Mouse (Mus musculus) CD8-positive naive resting alpha-beta T cell, adult 2 months (primary cell): ENCODE measurements around the gene Hoxa11.

Experiments used
- DNase-seq, 2 experiments: peaks; one replicate each; pipeline ENCODE4 v3.0.0; 2022; ENCODE audit warnings: low read depth in 2 of 2, low spot score in 2 of 2

Gene Hoxa11

DNA sequence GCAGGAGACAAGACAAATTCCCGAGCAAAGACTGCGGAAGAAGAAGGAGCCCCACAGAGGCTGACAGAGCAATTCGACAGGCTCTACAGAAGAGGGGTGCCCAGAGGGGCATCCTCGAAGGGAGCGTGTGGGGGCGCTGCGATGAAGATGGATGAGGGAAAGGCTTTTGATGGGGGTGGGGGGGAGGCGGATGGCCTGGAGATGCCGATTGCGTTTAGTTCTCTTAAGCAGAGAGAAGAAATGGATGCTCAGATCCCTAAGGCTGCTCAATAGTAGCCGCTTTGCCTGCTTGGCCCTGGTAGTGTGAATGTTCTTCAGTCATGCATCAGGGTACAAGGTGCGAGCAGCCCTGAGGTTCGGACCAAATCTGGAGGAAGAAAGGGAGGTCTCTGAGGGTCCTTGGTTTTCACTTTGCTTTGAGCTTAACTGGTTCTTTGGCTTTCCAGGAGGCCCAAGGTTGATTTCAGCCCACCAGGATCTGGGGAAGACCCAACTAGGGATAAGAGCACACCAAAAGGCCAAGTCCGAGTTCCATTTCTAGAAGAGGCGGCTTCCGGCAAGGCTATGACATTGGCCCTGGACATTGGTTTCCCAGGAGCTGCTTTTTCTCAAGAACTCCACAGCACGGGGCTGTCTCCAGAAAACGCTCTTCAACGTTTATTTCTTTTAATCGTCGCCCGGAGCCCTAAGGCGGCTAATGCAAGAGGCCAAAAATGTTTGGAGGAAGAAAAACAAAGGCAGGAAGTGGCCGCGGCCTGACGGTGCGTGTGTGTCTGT is 3.2 kb upstream of the Hoxa11 start:
- no peak for DNase-seq

DNA sequence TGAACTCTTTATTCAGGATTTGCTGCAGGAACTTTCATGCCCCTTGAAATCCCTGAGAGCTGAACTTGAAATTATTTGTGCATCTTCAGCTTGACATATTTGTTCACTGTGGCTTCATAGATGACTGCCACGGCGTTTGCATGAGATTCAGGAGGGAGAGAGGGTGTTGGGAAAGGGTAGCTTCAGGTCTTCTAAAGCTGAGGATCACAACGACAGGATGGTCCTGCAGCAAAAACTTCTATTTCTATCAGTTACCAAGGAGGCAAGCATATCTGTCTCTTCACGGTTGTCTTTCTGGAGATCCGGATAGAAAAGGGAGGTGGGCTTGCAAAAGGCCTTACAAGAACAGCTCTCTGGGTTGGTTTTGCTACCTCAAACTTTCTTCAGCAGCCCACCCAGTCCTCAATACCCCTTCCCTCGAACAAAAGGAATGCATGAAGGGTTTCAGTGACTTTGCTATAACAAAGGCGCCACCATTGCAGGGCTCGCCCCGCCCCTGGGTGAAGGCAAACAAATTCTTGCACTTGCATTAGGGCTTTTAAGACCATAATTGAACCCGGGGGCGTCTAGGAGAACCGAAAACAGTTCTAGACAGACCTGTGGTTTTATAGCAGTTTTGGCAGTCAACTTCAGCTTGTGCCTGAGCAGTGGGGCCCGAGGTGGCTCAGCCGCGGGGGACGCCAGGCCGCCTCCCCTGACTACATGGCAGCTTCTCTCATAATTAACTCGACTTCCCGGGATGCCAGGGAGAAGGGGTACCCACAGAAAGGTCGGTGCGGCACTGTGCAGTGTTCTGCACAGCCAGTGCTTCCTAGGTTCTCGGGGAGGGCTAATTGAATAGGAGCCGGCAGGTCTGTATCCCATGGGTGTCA is 2.4 kb upstream of the Hoxa11 start:
- DNase-seq = no peak

DNA sequence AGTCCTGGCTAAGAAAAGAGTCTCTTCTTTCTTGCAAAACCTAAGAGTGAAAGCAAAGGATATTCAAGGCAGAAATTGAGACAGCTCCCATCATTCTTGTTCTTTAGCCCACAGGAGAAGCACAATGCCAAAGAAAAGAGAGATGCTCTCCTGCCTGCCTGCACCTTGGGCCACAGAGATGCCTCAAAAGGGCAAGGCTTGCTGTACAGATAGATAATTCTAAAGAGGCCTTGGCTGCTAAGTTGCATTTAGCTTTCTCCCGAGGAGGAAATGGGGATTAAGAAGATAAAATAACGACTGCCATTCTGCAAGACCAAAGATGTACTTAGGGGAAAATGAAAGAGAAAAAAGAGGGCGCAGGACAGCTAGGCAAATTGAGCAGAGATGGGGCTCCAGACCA is 1.3 kb upstream of the Hoxa11 start:
- no peak for DNase-seq

DNA sequence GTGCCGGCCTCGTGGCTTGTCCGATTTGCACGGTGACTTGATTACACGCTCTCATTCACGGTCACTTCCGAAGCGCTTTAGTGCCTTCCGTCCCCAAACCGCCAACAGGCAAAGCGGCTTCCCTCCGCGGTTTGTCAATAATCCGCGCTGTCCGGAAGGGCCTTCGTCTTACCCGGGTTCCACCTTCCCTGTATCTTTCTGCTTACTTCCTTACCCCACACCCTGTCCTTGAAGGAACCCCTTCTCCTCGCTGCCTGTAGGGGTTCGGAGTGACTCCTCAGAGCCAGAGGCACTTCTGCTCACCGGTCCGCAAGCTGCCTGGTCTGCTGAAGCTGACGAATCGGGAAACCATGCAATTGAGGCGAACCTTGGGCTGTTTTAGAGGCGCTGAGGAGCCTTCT is 793 bp upstream of the Hoxa11 start:
- no peak for DNase-seq

DNA sequence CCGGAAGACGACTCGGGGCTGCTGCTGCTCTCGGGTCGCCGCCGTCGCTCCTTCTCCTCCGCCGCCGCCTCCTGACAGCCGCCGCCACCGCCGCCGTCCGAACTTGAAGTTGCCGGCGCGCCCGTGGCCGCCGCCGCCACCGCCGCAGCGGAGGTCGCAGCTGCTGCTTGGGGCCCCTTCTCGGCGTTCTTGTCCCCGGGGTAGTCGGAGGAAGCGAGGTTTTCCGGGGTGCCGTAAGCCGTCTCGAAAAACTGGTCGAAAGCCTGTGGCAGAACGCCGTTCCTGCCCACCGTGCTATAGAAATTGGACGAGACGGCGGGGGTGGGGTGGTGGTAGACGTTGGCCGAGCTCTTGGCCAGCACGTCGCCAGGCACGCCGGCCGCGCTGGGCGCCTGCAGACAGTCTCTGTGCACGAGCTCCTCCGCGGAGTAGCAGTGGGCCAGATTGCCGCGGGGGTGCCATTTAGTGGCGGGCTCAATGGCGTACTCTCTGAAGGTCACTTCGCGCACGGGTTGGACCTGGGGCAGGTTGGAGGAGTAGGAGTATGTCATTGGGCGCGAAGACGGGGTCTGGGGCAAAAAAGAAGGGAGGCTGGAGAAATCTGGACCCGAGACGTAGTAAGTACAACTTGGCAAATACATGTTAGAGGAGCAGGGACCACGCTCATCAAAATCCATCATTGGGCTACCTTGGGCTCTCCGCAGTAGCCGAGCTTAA is 412 bp downstream of the Hoxa11 start:
- DNase-seq = no peak

DNA sequence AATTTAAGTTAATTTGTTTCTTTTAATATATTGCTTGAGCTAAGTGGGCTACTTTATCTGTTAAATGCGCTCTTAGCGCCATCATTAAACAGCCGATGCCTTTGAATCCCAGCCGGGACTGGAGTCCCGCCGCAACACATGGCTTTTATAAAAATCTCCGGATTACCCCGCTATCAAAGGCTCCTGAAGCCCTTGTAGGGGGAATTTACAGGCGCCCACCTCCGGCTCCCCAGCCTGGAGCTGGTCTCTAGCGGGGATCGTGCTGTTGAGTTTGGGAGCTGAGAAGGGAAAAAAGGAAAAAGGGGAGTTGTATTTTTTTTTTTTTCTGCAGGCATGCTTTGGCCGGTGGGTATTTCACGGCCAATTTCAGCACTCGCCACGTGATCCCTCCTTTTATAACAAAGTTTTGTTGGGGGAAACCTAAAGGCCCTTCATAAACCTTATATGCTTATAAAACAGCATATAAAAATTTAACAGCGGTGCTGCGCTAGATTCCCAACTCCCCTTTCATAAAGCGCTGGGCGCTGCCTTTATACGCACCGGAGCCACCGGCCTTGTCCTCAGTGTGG is 1.1 kb downstream of the Hoxa11 start:
- DNase-seq = no peak

DNA sequence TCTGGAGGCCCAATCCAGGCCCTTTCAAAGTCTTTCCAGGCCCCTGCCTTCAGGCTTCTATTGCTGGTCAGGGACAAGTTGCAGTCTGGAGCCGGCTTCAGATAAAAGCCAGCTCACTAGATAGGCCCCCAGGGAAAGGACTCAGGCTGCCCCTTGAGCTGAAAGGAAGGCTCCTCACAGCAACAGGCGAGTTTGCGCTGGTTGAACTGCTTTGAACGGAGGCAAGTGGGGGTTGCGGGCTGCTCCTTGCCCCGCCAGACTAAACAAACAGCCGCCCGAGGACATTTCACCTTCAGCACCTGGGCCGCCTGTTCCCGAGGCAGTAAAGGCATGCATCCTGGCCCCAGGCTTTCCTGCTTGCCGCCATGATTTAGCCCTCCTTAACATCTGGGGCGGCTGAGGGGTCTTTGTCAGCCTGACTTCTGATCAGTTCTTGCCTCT is 1.9 kb downstream of the Hoxa11 start:
- DNase-seq = no peak

DNA sequence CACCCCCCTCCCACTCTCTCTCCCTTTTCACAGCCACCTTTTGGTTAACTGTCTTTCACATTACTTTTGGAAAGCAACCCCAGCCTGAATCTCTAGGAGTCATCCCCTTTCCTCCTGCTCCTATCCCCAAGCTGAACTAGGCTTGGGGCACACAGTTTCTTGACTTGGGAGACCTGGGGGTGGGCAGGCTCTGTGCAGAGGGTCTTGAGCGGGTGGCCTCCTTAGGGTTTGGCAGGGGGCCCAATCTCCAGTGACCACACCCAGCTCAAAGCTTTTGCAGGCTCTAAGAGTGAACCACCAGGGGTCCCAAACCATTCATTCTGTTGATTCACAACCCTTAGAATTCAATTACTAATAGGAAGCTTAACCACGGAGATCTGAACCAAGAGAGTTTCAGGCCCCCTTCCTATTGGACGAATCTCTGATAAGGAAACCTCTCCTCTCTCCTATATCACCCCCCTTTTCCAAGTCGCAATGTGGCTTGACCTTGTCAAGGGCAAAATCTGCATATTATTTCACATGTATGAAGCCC is 2.7 kb downstream of the Hoxa11 start:
- DNase-seq = no peak

DNA sequence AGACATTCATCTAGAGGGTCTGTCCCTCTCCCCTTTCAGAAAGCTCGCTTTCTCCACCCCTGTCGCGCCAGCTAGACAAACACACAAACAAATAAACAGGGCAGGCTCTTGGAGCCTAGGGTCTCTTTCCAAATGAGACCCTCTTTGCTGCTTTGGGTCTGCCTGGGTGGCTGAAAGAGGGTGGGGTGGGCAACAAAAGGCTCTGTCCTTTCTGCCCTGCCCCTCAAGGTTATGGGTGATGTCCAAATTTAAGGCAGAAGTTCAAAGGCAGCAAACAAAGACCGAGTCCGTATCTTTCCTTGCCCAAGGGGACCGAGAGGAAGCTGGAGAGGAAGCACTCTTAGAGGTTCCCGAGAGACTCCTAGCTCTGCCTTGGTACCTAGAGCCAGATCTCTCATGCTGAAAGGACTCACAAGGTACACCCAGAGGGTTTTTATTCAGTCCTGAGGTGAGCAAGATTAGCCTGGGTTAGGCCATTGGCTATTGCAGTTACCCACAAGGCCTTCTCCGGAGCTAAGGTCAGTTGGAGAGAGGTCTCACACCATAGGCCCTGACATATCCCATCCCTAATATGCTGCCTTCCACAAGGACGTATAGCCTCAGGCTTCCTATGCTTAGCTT is 4.5 kb downstream of the Hoxa11 start:
- DNase-seq = no peak

DNA sequence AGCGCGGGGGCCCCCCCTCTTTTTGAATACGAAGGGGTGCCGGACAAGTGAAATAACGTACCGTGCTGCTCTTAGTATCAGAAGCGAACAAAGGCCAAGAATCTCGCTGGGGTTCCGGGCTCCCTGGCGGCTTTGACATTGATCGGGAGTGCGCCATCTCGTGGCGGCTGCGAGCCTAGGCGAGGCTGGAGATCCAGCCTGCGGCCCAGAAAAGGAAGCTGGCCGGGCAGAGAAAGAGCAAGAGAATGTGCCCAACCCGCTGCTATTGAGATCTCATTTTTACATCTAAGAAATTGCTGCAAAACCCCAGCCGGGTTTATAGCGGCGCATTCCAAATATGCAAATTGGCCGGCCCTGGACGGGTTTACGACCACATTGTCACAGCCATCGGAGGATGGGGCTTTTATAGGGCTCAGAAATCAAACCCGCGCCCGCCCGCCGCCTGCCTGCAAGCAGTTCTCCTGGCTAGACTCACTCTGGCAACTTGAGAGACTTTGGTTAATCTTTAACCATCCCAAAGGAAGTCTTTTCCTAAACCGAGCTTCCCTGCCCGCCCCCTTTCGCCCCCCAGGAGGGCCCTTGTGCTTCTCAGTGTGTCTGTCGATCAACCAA is 5.1 kb downstream of the Hoxa11 start, which contains the start of gene Hoxa10:
Gene Hoxa10, minus strand, starts transcription at position 466 of the 612 bp plus-strand sequence.
- peak; percentile 72 to 75 for DNase-seq

DNA sequence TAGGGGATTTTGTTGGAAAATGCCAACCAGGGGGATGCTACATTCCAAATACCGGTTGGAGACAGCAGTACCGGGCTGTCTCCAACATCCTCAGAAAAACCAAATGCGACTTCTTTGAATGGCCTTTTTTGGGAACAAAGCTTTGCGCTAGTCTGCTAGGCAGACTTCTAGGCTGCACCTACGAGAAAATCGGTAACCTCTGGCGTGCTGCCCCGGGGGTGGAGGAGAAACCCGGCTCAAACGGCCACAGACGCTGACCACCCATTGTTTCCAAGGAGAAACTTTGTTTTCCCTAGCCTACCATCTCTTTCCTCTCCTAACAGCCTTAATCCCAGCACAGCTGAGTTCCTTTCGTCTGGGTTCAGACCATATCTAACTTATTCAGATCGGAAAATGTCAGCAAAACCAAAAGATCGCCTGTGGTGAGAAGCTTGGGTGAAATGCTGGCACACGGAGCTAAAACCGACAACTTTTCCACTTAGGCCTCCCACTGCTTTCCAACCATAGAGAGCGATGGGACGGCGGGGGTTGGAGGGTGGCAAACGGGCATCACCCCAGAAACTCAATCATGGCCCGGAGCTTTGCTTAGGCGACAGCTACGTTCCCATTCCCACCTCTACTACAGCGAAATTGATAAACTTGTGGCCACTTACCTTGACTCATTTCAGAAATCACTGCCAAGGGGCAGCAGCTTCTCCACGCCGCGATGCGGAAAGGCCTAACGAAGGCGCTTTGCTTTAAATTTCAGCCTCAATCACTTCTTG is 5.8 kb downstream of the Hoxa11 start:
- no peak for DNase-seq

DNA sequence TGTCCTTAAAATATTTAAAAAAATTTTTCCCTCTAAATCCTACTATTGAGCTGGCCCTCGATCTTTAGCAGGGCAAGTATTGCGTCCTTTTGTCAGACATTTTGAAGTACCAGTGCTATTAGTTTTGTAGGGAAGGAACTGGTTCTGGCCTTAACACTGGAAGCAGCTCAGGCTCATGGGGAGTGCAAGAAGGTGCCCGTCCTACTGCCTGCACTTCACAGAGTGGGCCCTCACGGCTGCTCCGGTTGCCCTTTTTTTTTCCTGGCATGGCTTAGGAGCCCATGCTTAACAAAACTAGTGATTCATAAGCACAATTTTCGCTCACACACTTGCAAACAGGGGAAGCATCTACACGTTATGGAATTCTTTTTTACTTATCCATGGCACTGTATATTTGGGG is 6.6 kb downstream of the Hoxa11 start:
- no peak for DNase-seq

DNA sequence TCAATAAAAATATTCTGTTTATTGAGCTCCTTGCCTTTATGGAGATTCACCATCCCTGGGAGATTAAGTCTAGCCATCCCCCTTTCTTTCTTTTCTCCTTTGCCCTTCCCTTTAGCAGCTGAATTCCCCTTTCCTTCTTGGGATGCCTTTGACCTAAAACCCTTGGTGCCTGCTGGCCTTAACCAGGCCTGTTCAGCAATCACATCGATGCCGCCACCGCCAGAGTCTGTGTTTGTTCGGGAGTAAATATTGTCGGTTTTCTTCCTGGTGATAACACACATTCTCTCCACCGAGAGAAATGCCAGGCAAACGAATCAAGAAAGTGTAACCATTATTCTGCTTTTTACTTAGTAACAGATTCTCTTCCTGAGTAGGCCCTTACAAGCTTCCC is 7.5 kb downstream of the Hoxa11 start:
- DNase-seq = no peak

DNA sequence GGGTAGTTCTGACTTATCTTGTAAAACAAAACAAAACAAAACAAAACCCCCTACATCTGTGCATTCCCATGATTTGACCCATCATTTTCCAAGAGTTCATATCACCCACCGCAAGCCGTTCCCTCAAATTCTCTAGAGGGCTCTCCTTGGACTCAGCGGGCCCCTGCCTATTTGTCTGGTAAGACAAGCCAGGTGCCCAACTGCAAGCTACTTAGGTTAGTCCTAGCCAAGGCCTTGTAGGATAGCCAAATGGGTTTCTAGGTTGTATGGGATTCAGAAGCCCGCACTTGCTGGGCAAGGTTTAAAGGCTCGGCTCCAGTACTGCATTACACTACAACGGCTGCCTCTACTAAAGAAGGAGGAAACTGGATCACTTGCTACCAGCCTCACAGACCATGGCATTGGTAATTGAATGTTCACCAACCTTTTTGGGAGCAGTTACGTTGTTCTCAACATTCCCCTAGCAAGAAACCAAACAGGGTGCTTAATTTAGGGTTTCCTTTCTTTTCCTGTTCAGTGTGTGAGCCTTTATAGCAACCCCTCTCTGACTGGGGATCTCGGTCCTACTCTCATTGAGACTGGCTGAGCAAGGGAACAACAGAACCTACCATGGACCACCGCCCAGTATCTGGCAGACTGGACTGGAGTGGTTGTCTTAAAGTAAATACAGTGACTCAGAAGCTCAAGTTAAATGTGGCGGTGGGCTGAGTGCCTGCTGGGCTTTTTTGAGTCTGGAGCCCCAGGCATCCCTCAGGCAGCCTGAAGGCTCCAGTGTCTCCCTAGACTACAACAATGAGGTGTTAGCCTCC is 8.1 kb downstream of the Hoxa11 start:
- no peak for DNase-seq

DNA sequence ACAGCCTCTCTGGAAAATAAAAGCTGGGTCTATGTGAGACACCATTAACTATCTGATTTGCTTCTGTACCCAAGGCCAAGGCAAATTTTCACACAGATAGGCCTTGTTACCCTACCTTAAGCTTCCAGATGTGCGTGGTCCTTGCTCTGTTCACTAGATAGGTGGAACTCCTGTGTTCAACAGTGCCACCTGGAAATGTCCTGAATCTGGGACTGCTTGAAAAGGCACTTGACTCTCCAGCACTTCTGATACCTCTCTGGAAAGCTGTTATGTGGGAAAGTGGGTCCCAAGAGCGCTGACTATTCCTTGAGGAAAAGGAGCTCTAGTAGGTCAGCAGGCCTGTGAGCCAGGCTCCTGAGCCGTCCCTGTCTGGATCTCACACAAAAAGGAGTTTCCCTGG is 8.8 kb downstream of the Hoxa11 start:
- no peak for DNase-seq

DNA sequence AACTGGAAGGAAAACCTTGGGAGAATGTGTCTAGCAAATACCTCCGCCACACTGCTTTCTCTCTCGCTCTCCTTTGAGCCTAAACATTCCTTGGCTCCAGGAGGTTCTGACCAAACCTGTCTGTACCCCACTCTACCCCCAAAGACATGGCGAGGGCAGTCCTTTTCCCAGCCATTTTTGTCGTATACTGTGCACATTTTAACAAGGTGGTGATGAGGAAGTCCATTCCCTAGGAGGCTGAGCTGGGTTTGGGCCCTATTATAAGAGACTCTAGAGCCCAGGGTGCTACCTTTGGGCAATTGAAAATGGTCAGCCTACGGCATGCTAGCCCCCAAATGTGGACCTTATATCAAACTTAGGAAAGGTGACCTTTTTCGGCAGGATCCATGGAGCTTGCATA is 9.7 kb downstream of the Hoxa11 start:
- no peak for DNase-seq

DNA sequence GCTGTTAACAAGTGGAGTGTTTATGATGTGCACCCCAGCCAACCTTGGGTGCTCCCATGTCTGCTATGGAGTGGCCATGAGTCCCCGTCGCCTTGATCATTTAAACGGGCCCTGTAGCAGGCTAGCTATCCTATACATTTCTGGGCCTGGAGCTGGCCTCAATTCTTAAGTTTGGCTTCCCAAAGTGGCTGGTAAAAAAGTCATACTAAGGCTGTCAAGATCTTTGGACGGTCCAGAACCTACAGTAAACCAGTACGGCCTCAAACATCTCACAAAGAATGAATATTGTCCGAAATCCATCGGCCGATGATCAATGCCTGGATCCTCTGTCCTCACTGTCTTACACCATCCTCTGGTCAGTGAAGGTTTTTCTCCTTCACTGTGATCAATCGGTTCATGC is 10.3 kb downstream of the Hoxa11 start:
- DNase-seq = no peak

DNA sequence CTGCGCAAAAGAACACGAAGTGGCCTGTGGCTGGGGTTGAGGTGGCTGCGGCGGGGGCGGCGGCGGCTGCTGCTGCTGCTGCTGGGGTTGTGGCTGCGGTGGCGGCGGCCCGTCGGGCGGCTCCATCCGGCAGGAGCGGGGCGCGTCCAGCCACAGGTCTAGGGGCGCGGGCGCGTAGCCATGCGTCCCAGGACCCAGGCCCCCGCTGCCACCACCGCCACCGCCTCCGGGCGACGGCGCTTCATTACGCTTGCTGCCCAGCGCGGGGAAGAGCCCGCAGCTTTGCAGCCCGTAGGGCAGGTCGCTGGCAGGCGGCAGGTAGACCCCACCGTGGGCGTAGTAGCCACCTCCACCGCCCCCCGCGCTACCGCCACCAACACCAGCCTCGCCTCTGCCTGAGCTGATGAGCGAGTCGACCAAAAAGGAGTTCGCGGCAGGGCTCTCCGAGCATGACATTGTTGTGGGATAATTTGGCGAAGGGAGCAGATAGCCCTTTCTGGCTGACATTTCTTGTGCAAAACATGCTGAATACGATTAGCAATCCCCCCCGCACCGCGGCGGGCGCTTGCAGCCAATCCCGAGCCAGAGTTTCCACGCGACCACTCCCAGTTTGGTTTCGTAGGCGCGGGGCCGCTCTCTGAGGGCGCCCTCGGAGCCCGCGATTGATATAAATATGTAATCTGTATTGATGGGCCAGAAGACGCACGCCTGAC is 11.0 kb downstream of the Hoxa11 start:
- DNase-seq = no peak
